Mouse (Mus musculus): ENCODE data around the gene Kmt5a.

DNA sequence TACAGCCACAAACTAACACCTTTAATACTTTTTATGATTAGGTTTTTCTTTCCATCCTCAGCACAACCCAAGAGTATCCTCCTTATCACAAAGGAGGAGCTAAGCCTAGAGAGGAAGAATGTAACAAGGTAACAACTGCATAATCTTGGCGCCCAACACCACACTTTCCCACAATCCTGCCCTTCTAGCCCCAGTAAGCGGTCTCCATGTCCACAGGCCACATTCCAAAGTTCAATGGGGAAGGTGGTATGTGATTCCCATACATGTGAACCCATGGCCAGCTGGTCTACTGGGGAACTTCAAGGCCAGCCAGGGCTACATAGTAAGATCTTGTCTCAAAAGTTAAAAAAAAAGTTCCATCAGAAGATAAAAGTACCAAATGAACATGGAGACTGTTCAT, 17.9 kb upstream of the Kmt5a start:
- TF ChIP-seq CTCF (IDR thresholded peaks at IDR 0.05; ENCODE audit: control insufficient read depth, insufficient read depth, low read length) (no peak), POLR2A (IDR thresholded peaks at IDR 0.05; ENCODE audit: borderline replicate concordance, control insufficient read depth, low read depth, low read length) (no peak)

All from bone marrow, adult 2 months (tissue).